Mouse (Mus musculus) embryo, embryonic 10 days (tissue): ENCODE data around the gene Adtrp.

Source experiments
- DNase-seq: peaks from one replicate; pipeline ENCODE4 v3.0.0-alpha.2; 2015; ENCODE audit warnings: low spot score

Gene Adtrp

DNA sequence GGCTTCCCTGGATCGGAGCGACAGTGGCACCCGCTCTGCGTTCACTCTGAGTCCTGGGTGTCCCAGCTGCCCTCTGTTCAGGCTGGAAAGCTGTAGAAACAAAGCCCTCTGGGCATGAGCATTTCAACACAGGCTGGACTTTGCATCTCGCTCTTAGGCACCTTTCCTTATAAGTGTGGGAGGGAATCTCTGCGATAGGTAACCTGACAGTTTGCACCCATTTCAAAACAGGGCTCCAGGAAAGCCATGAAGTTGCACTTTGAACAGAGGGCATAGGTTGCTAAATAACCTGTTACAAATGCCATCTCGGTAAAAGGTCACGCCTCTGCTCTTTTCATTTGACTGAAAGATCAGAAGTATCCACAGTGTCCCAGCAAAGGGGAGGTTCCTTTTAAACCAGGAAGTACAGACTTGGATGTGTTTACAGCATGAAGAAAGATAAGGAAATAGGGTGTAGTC, 19.2 kb downstream of the Adtrp start:
- DNase-seq = no peak

DNA sequence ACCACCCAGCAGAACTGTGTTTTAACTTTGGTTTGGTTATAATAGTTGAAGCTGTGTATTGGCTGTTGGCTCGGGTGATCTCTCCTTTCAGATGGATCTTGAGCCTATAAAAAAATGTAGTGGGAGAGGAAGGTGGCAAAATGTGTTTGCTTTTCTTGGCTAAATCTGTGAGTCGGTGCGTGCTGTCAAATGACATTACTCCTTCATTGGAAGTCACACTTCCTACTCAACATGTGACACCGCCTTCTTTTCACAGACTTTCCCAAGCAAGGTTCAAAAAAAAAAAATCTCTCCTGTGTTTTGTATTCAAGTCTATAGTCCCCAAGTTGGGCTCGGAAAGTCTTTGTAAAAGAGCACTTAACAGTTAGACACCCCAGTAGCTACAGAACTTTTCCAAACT, 19.9 kb downstream of the Adtrp start:
- DNase-seq = no peak

DNA sequence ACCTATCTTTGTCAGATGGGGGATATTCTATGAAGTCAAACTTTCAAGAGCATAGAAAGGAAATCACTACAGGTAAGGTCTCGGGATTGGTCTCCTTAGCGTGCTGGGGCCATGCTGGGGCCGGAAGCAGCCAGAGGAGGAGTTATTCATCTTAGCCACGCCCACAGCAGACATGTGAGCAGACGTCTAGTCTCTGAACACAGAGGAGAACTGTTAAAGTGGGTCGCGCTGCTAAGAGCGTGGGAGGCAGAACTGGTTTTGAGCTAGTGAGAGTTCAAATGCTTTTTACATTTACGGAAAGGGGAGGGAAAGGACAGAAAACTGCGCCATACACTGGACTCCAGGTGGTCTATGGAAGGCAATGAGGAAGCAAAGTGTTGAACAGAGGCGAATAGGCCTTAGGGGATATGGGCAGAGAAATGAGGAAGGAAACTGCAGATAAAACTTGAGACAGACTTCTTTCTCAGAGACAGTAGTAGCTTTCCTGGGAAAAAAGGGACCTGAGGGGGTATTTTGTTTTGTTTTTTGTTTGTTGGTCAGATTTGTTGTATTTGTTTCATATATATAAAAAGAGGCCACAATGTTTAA, 22.0 kb downstream of the Adtrp start:
- DNase-seq = no peak

DNA sequence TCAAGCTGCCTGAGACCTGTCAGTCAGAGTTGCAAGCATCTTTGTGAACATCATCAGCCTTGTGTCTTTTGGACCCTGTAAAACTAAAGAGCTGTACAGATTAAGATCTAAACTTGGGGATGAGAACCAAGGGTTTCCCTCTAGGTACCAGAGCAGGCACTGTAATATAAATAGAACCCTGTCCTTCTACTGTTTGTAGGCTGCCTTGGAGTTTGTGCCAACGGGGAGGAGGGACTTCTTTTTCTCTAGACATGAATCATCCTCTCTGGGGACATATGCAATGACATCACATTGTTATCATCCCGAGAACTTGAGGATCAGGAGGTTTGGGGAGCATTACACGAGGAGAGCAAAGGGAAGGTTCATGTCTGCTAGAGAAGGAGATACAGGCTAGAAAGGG, 24.4 kb downstream of the Adtrp start:
- no peak for DNase-seq

DNA sequence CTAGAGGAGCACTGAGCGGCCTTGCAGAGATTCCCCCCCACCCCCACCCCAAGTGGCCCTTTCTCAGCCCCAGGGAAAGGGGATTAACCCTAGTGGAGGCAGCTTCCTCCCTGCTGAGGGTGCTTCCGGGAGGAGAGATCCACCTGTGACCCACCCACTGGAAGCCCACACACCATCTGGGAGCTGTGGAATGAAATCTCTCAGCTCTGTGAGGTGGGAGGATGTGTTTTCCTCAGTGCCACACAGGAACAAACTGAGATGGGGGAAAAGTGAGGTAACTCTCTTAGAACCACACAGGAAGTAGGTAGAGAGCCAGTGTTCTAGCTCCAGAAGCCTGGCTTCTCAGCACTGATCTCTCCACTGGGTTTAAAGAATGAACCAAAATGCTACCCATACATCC, 24.9 kb downstream of the Adtrp start:
- no peak for DNase-seq

DNA sequence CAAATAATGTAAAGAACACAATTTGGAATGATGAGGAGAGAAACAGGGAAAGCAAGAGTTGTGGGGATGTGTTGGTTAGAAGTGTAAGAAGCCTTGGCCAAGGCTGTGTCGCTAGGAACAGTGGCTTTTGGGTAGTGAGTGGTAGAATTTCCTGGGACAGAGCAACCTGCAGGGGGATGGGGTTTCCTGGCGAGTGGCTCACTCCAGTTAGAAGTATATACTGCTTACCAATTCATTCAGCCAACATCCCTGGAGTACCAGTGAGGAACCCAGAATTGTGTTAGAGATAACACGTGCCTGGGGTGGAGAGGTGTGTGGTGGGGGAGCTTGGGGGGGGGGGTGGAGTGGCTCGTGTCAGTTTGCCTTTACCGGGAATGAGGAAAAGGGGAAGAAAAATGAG, 25.4 kb downstream of the Adtrp start:
- DNase-seq = no peak

DNA sequence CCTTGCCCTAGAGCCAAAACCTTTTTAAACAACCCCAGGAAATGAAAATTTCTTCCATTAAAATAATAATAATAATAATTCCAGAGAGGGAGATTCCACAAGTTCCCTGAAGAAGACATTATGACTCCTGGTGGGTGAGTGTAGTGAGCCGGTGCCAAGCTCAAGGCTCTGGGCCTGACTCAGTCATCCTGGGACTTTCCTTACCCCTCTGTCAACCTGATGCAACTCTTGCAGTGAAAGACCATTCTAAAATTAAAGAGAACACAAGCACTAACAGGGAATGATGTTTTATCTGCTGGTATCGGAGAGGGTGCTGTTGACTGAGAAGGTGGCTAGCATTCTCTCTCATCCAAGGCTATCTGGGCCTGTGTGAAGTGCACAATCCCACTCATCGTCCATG, 26.5 kb downstream of the Adtrp start:
- DNase-seq = no peak

DNA sequence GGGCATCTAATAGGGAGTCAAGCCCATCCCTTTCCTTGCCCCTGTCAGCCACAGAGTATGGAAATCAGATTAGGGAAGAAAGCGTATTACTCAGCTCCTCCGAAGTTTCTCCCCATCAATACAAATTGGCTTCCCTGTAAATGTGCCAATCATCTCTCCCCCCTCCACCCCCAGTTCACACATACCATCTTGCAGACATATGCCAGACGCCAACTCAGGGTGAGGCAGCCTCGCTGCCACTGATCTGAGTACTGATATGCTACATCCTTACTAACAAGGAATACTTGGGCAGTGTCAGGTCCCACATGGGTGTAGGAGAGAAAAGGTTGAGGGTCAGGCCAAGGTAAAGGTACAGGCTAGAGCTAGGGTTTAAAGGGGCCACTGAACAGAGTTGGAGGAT, 27.6 kb downstream of the Adtrp start:
- DNase-seq = no peak

DNA sequence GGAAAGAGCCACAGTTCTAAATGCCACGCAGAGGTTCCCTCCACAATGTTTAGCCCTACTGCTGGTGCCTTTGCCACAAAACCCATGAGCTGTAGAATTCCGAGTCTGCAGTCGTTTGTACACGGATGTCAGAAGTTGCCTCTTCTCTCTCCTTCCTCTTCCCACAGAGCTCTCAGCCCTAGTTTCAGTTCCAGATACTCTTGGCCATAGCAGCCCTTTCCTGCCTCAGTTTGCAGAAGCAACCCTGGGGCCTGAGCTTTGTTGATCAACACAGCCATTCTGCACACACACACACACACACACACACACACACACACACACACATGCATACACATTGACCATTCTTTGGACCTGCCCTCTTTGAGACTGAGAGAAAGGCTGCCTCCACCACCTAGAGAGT, 28.0 kb downstream of the Adtrp start:
- DNase-seq = no peak

DNA sequence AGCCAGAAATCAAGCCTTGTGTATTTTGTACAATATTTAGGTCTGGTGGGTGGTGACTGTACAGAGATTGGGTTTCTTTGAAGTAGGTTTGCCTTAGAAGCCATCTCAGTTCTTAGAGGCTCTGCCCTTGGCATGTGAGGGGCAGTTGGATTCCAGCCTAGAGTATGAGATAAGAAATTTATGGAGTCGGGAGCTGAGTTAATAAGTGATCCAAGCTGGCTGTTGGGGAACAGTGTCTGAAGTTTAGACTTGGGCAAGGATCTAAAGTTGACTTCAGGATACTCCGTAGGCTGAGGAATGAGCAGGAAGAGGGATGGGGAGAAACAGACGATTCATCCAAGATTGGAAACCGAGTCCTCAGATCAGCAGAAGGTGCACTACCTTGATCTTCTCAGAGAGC, 29.9 kb downstream of the Adtrp start:
- no peak for DNase-seq

DNA sequence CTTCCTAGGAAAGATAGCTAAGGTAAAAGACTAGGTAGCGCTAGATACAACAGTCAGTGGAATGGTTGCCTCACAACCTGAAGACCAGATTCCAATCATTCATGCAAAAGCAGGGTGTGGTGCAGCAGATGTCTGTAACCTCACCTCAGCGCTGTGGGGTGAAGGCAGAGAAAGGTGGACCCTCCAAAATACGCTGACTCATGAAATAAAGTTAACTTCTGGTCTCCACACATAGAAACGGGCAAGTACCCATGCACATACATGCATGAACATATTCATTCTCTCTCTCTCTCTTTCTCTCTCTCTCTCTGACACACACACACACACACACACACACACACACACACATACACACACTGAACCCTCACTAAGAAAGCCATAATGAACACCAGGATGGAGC, 30.8 kb downstream of the Adtrp start:
- no peak for DNase-seq

DNA sequence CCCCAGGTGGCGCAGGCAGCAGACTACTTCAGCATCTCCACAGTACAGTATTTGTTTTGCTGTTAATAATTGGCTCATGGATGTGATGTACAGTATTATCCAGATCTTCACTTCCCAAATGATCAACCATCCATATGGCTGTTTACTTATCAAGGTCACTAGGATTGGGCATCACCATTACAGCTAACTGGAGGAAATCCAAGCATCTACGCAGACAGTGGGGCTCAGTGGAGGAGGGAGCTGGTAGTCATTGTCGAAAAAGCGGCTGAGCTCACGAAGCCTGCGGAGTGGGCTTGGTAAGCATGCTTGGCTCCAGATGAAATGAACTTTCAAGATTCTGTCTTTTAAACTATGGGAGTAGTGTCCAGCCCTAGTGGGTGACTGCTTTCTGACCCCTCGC, 36.7 kb downstream of the Adtrp start:
- no peak for DNase-seq

DNA sequence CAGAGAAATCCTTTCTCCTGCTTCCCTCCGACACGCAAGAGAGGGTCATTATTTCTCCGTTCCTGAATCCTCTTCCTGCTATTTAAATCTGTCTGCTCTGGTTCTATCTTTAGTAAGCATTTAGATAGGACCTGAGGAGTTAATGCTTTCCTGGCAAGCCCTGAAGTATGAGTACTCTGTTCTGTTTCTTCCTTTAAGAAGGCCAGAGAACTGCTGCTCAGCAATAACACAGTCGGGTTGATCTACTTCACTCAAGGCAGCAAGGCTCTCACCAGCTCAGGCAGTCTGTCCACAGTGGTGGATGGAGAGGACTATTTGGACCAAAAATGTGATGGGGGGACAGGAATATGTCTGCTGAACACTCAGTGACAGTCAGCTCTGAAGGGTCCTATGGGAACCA, 39.7 kb downstream of the Adtrp start:
- DNase-seq = no peak

DNA sequence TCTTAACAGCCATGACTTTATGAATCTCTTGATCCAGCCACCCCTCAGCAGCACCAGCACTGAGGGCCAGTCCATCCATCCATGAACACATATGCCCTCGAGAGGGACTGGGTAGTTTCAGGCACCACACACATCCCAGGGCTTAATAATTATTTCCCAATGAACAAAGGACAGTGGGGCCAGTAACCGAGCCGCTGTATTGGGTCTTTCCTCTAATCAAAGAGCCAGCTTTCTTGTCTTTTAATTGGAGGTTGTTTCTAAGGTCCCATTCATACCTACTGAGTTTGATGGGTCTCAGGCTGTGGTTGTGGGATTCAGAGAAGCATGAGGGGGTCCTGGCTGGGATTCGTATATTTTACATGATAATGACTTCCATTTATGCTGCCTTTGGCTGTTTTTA, 40.2 kb downstream of the Adtrp start:
- DNase-seq = no peak

DNA sequence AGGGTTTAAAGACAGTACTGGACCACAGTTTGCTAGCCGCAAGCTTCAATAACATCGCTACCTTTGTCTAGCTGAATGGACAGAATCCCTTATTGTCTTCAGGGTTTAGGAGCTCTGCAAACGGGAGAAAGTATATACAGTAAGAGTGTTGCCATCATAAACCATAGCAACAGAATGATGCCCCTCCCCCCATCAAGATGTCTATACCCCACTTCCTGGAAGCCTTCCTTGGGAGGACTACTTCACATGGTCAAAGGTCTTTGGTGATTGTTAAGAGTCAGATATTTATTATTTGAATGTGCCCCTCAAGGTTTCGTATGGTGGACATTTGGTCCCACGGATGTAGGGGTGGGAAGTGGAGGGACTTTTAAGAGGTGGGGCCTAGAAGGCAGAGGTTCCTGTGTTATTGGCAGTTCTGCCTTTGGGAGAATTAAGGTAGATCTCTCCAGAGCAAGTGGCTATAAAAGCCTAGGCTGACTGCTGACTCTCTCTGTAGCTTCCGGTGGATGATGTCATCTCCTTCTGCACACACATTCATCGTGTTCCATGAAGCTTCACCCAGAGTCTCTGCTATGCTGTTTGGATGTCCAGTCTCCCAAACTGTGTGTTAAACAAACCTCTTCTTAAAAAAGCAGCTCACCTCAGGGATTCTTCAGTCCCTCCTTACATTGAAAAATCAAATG, 42.2 kb downstream of the Adtrp start:
- DNase-seq = no peak

DNA sequence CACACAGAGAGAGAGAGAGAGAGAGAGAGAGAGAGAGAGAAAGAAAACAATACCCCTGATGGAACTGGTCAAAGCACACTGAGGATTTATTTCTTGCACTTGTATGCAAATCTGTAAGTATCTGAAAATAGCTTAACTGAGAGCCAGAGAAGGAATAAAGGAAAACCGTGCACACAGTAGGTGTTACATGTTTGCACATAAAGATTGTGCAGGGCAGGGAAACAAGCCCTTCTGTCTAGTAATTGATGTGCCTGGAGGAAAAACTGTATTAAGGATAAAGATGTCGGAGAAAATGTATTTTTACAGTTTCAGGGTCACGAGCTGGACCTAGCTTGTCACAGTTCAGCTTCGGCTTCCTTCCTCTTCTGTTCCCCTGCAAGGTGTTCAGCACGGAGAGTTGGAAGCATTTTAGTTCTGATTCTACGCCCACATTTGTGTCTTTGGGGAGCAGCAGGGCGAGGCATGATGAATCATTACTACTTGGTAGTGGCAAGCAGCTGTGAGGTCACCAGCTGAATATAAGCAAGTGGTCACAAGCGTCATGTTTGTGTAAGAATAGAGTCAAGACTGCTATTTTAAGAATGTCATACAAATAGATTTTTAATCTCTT, 43.7 kb downstream of the Adtrp start:
- no peak for DNase-seq

DNA sequence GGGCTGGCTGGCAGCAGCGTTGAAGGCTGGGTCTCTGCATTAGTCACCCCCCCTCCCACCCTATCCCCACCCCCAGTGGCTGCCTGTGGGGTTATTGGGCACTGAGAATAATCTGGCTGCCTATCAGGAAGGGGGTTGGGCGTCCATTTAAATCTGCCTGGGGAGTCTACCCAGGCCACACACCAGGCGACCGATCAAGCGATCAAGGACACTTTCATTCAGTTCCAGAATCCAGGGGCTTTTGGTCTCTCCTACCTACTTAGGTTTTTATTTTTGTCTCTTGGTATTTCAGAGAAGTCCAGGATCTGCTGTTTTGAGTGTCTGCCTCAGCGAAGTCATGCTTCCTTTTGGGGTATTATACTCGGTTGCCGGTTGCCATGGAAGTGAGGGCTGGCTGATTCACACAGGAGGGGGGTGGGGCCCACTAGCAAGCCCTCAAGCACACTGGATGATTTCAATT, 46.3 kb downstream of the Adtrp start:
- DNase-seq = peak; percentile 69

DNA sequence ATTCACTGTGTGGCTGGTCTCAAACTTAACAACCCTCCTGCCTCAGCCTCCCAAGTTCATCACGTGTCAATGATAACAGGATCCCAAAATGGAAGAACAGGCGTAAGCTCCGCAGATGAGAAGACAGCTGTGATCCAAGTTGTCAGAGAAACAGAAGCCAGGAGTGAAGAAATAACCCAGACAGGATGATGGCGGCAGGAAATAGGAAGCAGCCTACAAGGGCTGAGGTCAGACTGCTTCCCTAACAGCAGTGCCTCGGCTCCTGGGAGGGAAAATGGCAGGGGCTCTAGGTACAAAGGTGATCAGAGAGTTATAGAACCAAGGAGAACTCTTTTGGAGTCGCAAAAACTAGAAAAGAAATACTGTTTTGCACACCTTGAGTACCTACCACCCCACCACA, 54.6 kb downstream of the Adtrp start:
- no peak for DNase-seq

DNA sequence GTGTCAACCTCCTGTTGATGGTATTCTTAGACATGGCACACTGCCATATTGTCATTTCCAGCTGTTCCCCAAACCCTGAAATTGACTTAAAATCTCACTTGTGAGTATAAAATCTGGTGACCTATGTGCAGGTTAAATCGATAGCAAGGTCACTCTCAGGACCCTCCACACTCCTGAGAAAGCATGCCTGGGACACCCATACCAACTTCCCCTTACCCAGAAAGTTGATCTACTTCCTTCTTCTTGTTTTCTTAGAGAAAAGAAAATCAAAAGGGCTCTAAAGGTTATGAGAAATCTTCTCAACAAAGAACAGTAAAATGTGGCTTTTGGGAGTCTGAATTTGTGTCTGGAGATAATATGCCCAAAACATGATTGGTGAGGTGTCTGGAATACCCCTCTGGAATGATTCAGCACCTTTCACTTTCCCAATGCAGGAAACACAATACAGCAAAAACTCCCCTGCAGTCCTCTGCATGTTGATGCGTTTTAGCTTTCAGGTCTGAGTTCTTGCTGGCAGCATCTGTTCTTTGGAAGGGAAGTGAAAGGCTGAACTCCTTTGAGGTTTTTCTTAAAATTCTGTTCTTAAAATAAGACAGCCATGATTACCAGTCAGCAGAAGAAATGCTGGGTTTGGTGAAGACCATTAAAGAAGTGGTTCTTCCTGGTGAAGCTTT, 59.5 kb downstream of the Adtrp start:
- DNase-seq = no peak

DNA sequence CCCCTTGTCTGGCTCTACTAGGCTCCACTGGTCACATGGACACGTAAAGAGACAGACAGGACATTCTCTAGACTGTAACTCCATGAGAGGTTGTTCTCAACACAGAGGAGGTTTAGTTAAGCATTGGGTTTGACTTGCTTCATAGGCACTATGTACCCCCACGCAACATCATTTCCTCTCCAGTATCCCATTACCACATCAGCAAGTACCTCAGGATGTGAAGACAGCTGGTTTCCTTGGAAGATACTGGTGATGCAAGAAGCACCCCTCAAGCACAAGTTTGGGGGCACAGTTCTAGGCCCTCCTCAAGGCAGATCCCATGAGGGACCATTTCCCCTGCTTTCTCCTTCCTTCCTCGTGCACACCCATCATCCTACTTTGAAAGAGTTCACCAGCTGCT, 60.8 kb downstream of the Adtrp start:
- no peak for DNase-seq

DNA sequence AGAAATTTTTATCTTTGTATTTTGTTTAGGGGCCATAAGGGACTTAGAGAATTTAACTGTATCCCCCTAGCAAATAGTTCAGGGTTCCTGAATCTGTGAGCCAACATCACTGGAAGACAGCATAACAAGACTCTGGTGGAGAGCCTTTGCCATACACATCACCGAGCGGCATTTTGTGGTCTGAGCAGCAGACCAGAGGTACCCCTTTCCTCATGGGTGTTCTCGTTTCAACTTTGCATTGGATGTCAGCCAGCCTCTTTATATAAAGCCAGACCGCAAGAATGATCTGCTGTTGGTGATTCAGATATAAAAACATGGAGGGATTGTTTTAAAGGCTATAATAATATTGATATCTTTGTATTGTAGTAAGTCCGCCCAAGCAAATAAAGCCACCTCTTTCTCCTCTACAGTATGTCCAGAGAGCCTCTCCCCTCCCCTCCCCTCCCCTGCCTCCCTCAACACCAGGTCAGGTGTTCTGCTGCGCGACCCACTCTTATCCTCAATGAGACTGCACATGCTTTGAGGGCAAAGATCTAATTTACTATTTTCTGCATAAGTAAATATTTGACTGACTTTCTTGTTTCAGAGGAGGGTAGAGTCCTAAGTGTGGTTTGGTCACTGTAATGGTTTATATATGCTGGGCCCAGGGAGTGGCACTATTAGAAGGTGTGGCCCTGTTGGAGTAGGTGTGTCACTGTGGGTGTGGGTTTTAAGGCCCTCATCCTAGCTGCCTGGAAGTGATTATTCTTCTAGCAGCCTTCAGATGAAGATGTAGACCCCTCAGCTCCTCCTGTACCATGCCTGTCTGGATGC, 62.4 kb downstream of the Adtrp start:
- DNase-seq = no peak

DNA sequence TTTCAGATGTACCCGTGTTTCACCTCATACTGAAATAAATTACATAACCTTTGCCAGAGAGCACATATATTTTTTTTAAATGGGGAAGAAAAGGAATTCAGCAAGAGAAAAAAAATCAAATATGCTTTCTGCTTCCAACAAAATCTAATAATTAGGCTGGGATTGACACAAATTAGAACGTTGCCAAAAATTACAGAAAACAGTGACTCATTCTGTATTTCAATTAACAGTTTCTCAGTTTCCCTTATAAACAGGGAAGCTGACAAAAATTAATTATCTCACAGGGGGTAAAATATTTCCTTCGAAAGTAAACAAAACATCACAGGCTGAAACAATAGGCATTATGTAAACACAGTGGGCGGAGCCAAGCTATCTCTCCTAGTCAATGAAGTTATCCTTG, 67.2 kb downstream of the Adtrp start:
- DNase-seq = no peak
